Mouse (Mus musculus) activated CD4-positive, CD25-positive, alpha-beta regulatory T cell, adult 4 months (primary cell): Measurements from ENCODE around the gene Ms4a4d. TPM values are rescaled to one million over a fixed set of nuclear protein-coding genes. Genes with fewer than 3 reads are reported as not detected.

Source experiments
- ATAC-seq: one replicate; pipeline ENCODE4 v1.8.0; 2017
- polyA plus RNA-seq, 2 experiments: library from polyadenylated mRNA; unstranded; fragments of 100-300 nt; shearing (Covaris generic); gene quantifications; one replicate each; pipeline ENCODE4 v1.2.1; 2017

The Ms4a4d gene
- polyA plus RNA-seq, 2 experiments from 2014 or later = 4.1 to 4.9 TPM

DNA sequence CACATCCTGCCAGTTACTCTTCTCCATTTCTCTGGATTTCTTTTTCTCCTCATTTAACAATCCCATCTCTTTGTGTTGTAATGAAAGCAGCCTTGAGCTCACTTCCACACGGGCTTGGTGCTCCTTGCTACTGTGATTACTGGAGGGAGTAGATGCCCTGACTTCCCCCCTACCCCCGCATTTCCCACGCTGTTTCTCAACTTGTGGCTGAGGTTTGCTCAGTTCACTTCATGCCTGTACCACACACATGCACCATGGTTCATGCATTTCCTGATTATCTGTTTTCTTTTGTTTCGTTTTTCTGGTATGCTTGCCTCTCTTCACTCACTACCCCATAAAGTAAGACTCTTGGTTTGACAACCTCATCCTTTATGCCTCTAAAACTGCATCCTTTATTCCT, 52.6 kb downstream of the Ms4a4d start:
- ATAC-seq = peak; percentile 81

DNA sequence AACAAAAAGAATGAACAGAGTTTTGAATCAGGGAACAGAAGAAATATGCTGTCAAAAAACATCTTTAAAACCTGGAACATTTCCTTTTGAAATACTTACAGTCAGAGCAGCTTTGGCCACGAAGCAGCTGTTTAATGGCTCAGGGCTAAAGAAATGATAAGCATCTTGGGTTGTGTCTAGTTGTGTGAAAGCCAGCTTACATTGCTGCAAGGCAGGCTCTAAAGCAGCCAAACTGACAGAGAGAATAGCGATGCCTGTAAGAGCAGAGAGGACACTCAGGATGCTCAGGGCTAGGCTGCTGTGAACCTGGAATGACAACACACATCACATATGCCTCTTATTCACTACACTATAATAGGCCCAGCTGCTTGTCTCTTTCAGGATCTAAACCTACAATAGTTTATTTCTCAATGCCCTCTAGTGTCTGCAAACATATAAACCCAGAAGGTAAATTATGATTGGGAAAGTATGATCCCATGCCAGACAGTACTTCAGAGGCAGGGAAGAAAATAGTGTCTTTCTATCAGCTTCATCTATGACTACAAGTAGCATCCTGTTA, 53.4 kb downstream of the Ms4a4d start:
- peak; percentile 30 for ATAC-seq

DNA sequence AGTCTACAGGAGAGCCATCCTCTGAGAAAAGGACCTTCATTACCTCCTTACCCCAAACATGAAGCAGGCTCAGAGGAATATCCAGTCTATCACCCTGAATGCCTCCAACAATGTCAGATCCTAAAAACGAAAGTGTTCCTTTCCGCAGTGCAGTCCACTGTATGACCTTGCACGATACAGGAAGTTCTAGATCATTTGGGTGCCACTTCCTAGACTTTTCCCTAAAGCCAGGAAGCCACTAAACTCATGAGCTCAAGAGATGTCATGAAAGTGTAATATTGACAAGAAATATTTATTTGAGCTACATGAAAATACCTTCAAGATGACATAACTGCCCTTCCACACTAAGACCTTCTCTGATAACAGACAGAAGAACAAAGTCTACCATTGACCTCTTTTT, 64.7 kb downstream of the Ms4a4d start:
- ATAC-seq = peak; percentile 60

DNA sequence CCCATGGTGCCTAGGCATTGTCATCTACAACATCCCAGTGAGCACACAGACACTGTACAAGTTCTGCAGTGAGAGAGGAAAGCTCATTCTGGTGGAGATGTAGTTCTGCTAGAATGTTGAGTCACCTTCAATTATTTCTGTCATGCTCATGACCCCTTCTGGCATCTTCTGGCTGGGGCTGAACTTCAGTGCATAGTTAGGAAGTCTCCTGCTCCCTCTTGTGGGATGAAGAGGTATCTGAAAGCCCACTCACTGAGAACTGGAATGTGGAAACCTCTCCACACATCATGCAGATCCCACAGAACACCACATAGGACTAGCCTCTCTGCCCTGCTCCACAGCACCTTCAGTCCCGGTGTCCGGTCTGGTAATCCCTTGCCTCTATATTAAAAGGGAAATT, 65.4 kb downstream of the Ms4a4d start:
- ATAC-seq = peak; percentile 89

DNA sequence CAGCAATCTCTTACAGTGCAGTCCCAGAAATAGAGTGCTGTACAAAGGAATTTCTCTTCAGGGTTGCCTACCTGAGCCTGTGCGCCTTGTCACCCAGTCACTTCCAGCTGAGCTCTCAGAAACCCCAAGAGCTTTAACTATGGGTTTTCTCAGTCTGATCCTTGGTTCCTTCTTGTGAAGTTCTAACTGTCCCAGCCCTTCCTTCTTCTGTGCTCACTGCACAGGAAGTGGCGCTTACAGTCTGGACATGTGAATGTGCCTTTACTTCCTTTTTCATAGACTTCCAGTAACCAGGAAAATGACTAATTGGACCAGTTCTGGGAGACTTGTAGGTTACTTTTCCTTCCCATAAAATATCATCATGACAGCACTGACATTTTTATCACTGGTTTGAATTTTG, 68.0 kb downstream of the Ms4a4d start, which contains the start of gene Ms4a6d:
Ms4a6d (minus strand) TSS at position 247 of the 400 bp plus-strand sequence.
- no peak for ATAC-seq

Other genes starting within 250 kb of the Ms4a4d start
- not detected for gene Ms4a14, start 222.3 kb upstream of the Ms4a4d start, polyA plus RNA-seq
- gene Ms4a7, start 200.7 kb upstream of the Ms4a4d start, polyA plus RNA-seq = not detected
- gene Ms4a4a, start 161.3 kb upstream of the Ms4a4d start, polyA plus RNA-seq = 1 to 10 TPM in 1 of 2 experiments, not detected in 1; 1.3 TPM
- gene Ms4a4c, start 132.0 kb upstream of the Ms4a4d start, polyA plus RNA-seq = 10 to 100 TPM; 51.6 to 56.7 TPM
- gene Ms4a4b, start 93.2 kb upstream of the Ms4a4d start, polyA plus RNA-seq = 1,000 to 10,000 TPM; 2,094 to 2,461 TPM
- gene Ms4a6c, start 67.4 kb upstream of the Ms4a4d start, polyA plus RNA-seq = 10 to 100 TPM; 12.5 to 13.3 TPM
- 100 to 1,000 TPM; 497 to 564 TPM for gene Gm8369, start 50.9 kb upstream of the Ms4a4d start, polyA plus RNA-seq
- gene Ms4a6b, start 20.3 kb upstream of the Ms4a4d start, polyA plus RNA-seq = 1,000 to 10,000 TPM; 1,243 to 1,295 TPM
- 10 to 100 TPM; 14.3 to 14.9 TPM for gene Ms4a6d, start 68.0 kb downstream of the Ms4a4d start, polyA plus RNA-seq
- gene Ms4a2, start 86.9 kb downstream of the Ms4a4d start, polyA plus RNA-seq = not detected
- not detected for gene Ms4a3, start 104.0 kb downstream of the Ms4a4d start, polyA plus RNA-seq
- gene Oosp2, start 123.8 kb downstream of the Ms4a4d start, polyA plus RNA-seq = not detected
- not detected for gene Oosp1, start 154.3 kb downstream of the Ms4a4d start, polyA plus RNA-seq
- not detected for gene Oosp3, start 160.3 kb downstream of the Ms4a4d start, polyA plus RNA-seq
- not detected for gene Gif, start 210.8 kb downstream of the Ms4a4d start, polyA plus RNA-seq
- 10 to 100 TPM; 51.5 to 52.4 TPM for gene Mrpl16, start 233.6 kb downstream of the Ms4a4d start, polyA plus RNA-seq